Mouse (Mus musculus): ENCODE data around the gene Scimp.

GRCm38 (mm10) chr11:70815498-70816078, 3.2 kb upstream of the Scimp start:
- TF ChIP-seq GATA1 (IDR thresholded peaks at IDR 0.05; ENCODE audit: borderline replicate concordance, low read length) = no peak
- TF ChIP-seq FLI1 (IDR thresholded peaks at IDR 0.05; ENCODE audit: low read length) = no peak

Measured in megakaryocyte, embryonic 14.5 days (primary cell).